Mouse (Mus musculus): ENCODE measurements around the gene Arap2.
"Not testable (repeated sequence)": the region's sequence is repeated elsewhere in the genome, so short reads cannot be mapped to it uniquely, and the experiment has no call there.

The Arap2 gene

GRCm38 (mm10) chr5:62743220-62743922 is 22.6 kb downstream of the Arap2 start:
- DNase-seq (ENCODE audit: inconsistent age in 2 of 2, low spot score in 1 of 2) = no peak

- no peak for DNase-seq (ENCODE audit: inconsistent age in 2 of 2, low spot score in 1 of 2)
Observed at GRCm38 (mm10) chr5:62739451-62740415, 26.2 kb downstream of the Arap2 start.

GRCm38 (mm10) chr5:62730573-62730972 is 35.4 kb downstream of the Arap2 start:
- not testable (repeated sequence) for DNase-seq (ENCODE audit: inconsistent age in 2 of 2, low spot score in 1 of 2)

GRCm38 (mm10) chr5:62725551-62725950 is 40.4 kb downstream of the Arap2 start:
- DNase-seq (ENCODE audit: inconsistent age in 2 of 2, low spot score in 1 of 2) = peak in 1 of 2 experiments; percentile 43

- peak; percentile 7 to 66 for DNase-seq (ENCODE audit: inconsistent age in 2 of 2, low spot score in 1 of 2)
Observed at GRCm38 (mm10) chr5:62723261-62724105, 42.5 kb downstream of the Arap2 start.

GRCm38 (mm10) chr5:62716468-62716867 is 49.5 kb downstream of the Arap2 start:
- no peak for DNase-seq (ENCODE audit: inconsistent age in 2 of 2, low spot score in 1 of 2)

GRCm38 (mm10) chr5:62715977-62716376 is 50.0 kb downstream of the Arap2 start:
- no peak for DNase-seq (ENCODE audit: inconsistent age in 2 of 2, low spot score in 1 of 2)

GRCm38 (mm10) chr5:62715436-62715835 is 50.5 kb downstream of the Arap2 start:
- no peak for DNase-seq (ENCODE audit: inconsistent age in 2 of 2, low spot score in 1 of 2)

GRCm38 (mm10) chr5:62710955-62711354 is 55.0 kb downstream of the Arap2 start:
- DNase-seq (ENCODE audit: inconsistent age in 2 of 2, low spot score in 1 of 2) = no peak

GRCm38 (mm10) chr5:62706900-62707299 is 59.1 kb downstream of the Arap2 start:
- peak; percentile 5 to 38 for DNase-seq (ENCODE audit: inconsistent age in 2 of 2, low spot score in 1 of 2)

GRCm38 (mm10) chr5:62689965-62690364 is 76.0 kb downstream of the Arap2 start:
- DNase-seq (ENCODE audit: inconsistent age in 2 of 2, low spot score in 1 of 2) = no peak

GRCm38 (mm10) chr5:62683751-62684150 is 82.2 kb downstream of the Arap2 start:
- no peak for DNase-seq (ENCODE audit: inconsistent age in 2 of 2, low spot score in 1 of 2)

- DNase-seq (ENCODE audit: inconsistent age in 2 of 2, low spot score in 1 of 2) = no peak
Observed at GRCm38 (mm10) chr5:62683207-62683606, 82.8 kb downstream of the Arap2 start.

GRCm38 (mm10) chr5:62677390-62677789 is 88.6 kb downstream of the Arap2 start:
- DNase-seq (ENCODE audit: inconsistent age in 2 of 2, low spot score in 1 of 2) = no peak

- DNase-seq (ENCODE audit: inconsistent age in 2 of 2, low spot score in 1 of 2) = no peak
Observed at GRCm38 (mm10) chr5:62672736-62673436, 93.1 kb downstream of the Arap2 start.

GRCm38 (mm10) chr5:62665329-62665728 is 100.6 kb downstream of the Arap2 start:
- DNase-seq (ENCODE audit: inconsistent age in 2 of 2, low spot score in 1 of 2) = no peak

GRCm38 (mm10) chr5:62664847-62665246 is 101.1 kb downstream of the Arap2 start:
- DNase-seq (ENCODE audit: inconsistent age in 2 of 2, low spot score in 1 of 2) = no peak

- DNase-seq (ENCODE audit: inconsistent age in 2 of 2, low spot score in 1 of 2) = no peak
Observed at GRCm38 (mm10) chr5:62663206-62663605, 102.8 kb downstream of the Arap2 start.

- no peak for DNase-seq (ENCODE audit: inconsistent age in 2 of 2, low spot score in 1 of 2)
Observed at GRCm38 (mm10) chr5:62653924-62654323, 112.0 kb downstream of the Arap2 start.

GRCm38 (mm10) chr5:62642330-62642729 is 123.6 kb downstream of the Arap2 start:
- DNase-seq (ENCODE audit: inconsistent age in 2 of 2, low spot score in 1 of 2) = no peak
